Mouse (Mus musculus) heart, adult 2 months (tissue): Measurements from ENCODE around the gene 0610037L13Rik. TPM values are rescaled to one million over a fixed set of nuclear protein-coding genes. Genes with fewer than 3 reads are reported as not detected.

Source experiments
- DNase-seq, 2 experiments: peaks; one replicate each; pipeline ENCODE4 v3.0.0; 2021
- H3K27ac ChIP-seq: fragments of 200-600 bp; 2 replicates; pipeline ENCODE4 v1.8.1; 2022
- H3K27me3 ChIP-seq: fragments of 200-500 bp; 2 replicates; pipeline ENCODE4 v1.6.1; 2012; ENCODE audit warnings: mild to moderate bottlenecking, low read length, inconsistent platforms, mixed read lengths; ENCODE audit not compliant: control insufficient read depth, insufficient read depth
- H3K36me3 ChIP-seq: fragments of 200-500 bp; 2 replicates; pipeline ENCODE4 v1.6.1; 2012; ENCODE audit warnings: low read length, inconsistent platforms; ENCODE audit not compliant: control insufficient read depth, insufficient read depth
- H3K4me1 ChIP-seq: fragments of 200-500 bp; 2 replicates; pipeline ENCODE4 v1.6.1; 2011; ENCODE audit warnings: low read length; ENCODE audit not compliant: control insufficient read depth, insufficient read depth
- H3K4me3 ChIP-seq: fragments of 200-600 bp; 2 replicates; pipeline ENCODE4 v1.8.1; 2022
- H3K79me2 ChIP-seq: fragments of 200-500 bp; replicated peaks from 2 replicates; pipeline ENCODE4 v1.6.1; 2012; ENCODE audit warnings: mild to moderate bottlenecking, inconsistent platforms, low read length, moderate library complexity, mixed read lengths; ENCODE audit not compliant: control insufficient read depth, insufficient read depth
- H3K9ac ChIP-seq: fragments of 200-500 bp; 2 replicates; pipeline ENCODE4 v1.6.1; 2012; ENCODE audit warnings: low read depth, mild to moderate bottlenecking, control low read depth, inconsistent platforms, low read length, mixed read lengths
- CTCF ChIP-seq: fragments of 200-600 bp; IDR thresholded peaks from 2 replicates; pipeline ENCODE4 v1.8.1; 2022; ENCODE audit warnings: antibody characterized with exemption, mild to moderate bottlenecking, moderate library complexity
- EP300 ChIP-seq: fragments of 200-500 bp; IDR thresholded peaks from 2 replicates; pipeline ENCODE4 v1.6.1; 2011; ENCODE audit warnings: low read depth, low read length, control low read depth; ENCODE audit not compliant: insufficient read depth
- POLR2A ChIP-seq: fragments of 200-500 bp; IDR thresholded peaks from 2 replicates; pipeline ENCODE4 v1.6.1; 2011; ENCODE audit warnings: mild to moderate bottlenecking, low read depth, low read length, control low read depth; ENCODE audit not compliant: insufficient read depth
- WGBS: fragments of 180-500 bp; shearing (Covaris S2); methylation state at CpG from one replicate; pipeline ENCODE4 v1.1.7; 2018; 5-methylcytosine and 5-hydroxymethylcytosine counted together
- intact Hi-C: fragments of 180-260 bp; cut with DNase I; formaldehyde crosslinking; loops from one replicate; pipeline ENCODE4 v1.15.1; 2025
- polyA plus RNA-seq: library from polyadenylated mRNA; depleted of rRNA; stranded (reverse); fragments of >200 nt; gene quantifications from 2 replicates; pipeline ENCODE4 v1.2.3, GENCODE M21; 2012; rRNA removed
- total RNA-seq, 2 experiments: library from RNA; stranded (reverse); gene quantifications; 2 replicates each; pipeline ENCODE4 v1.2.3; 2021

0610037L13Rik gene
- total and polyA plus RNA-seq, 3 experiments: 41.9 to 52.6 (median 49.4) TPM

- TF ChIP-seq POLR2A (no peak), EP300 (no peak), CTCF (peak; percentile 21)
- intact Hi-C loops: no loop called here
These were observed 54.5 kb downstream of the 0610037L13Rik start for GRCm38 (mm10) chr4:107944141-107944540.

More at GRCm38 (mm10) chr4:107944141-107944540, 54.5 kb downstream of the 0610037L13Rik start:
- Histone ChIP-seq H3K4me1 (peaks cover 1% of the 10 kb centered on the region), H3K27me3 (no peaks in the 10 kb centered on the region), H3K79me2 (no peaks in the 10 kb centered on the region), H3K27ac (no peak overlapping the region), H3K36me3 (no peaks in the 10 kb centered on the region), H3K4me3 (no peak overlapping the region), H3K9ac (no peak overlapping the region)
- WGBS: 54% methylated on average over 2 of the region's 2 CpGs
- peak in 1 of 2 experiments; percentile 44 for DNase-seq

Other genes with a start within 250 kb of the 0610037L13Rik start
- gene Dmrtb1, start 205.6 kb upstream of the 0610037L13Rik start, total RNA-seq: not detected
- 0.31 and 0.38 TPM in 2 replicates for gene Dmrtb1, start 205.6 kb upstream of the 0610037L13Rik start, polyA plus RNA-seq
- gene Lrp8, start 87.6 kb upstream of the 0610037L13Rik start, total RNA-seq: 1 to 10 TPM in 1 of 2 experiments, under 1 TPM in 1; 0.68 to 1.1 TPM
- gene Lrp8, start 87.6 kb upstream of the 0610037L13Rik start, polyA plus RNA-seq: 0.97 and 1.0 TPM in 2 replicates
- 10 to 100 TPM; 40.2 to 43.2 TPM for gene Magoh, start 10.1 kb upstream of the 0610037L13Rik start, total RNA-seq
- gene Magoh, start 10.1 kb upstream of the 0610037L13Rik start, polyA plus RNA-seq: 38.8 and 45.1 TPM in 2 replicates
- gene Cpt2, start 33.8 kb downstream of the 0610037L13Rik start, total RNA-seq: 100 to 1,000 TPM; 275 to 281 TPM
- 278 and 312 TPM in 2 replicates for gene Cpt2, start 33.8 kb downstream of the 0610037L13Rik start, polyA plus RNA-seq
- under 1 TPM; 0.21 to 0.32 TPM for gene Slc1a7, start 78.5 kb downstream of the 0610037L13Rik start, total RNA-seq
- 1.2 and 1.9 TPM in 2 replicates for gene Slc1a7, start 78.5 kb downstream of the 0610037L13Rik start, polyA plus RNA-seq
- gene Podn, start 206.6 kb downstream of the 0610037L13Rik start, total RNA-seq: 10 to 100 TPM; 17.9 to 20.8 TPM
- gene Podn, start 206.6 kb downstream of the 0610037L13Rik start, polyA plus RNA-seq: 63.3 and 79.6 TPM in 2 replicates